Mouse (Mus musculus): ENCODE measurements around the gene Clasp1. TPM values are rescaled to one million over a fixed set of nuclear protein-coding genes. Genes with fewer than 3 reads are reported as not detected.

Clasp1 gene
- polyA plus RNA-seq, 1 experiment from 2014 or later = 97.6 TPM

- 95% methylated on average over 9 of the region's 9 CpGs for WGBS
Observed at GRCm38 (mm10) chr1:118494551-118494950, 105.7 kb downstream of the Clasp1 start.

GRCm38 (mm10) chr1:118498311-118498710 is 109.5 kb downstream of the Clasp1 start:
- Histone ChIP-seq H3K9me3 (no peaks in the 10 kb centered on the region), H3K4me3 (no peak overlapping the region), H3K4me1 (replicated peaks) (no peaks in the 10 kb centered on the region), H3K27me3 (ENCODE audit: insufficient read depth, poor library complexity, severe bottlenecking) (no peaks in the 10 kb centered on the region), H3K36me3 (peaks cover 60% of the 10 kb centered on the region), H3K27ac (no peak overlapping the region)
- 78% methylated on average over 5 of the region's 5 CpGs for WGBS
- DNase-seq (ENCODE audit: low spot score) = peak; percentile 76

More at GRCm38 (mm10) chr1:118494551-118494950, 105.7 kb downstream of the Clasp1 start:
- Histone ChIP-seq H3K27ac (no peak overlapping the region), H3K9me3 (no peaks in the 10 kb centered on the region), H3K4me3 (no peak overlapping the region), H3K27me3 (ENCODE audit: insufficient read depth, poor library complexity, severe bottlenecking) (no peaks in the 10 kb centered on the region), H3K36me3 (peaks cover 27% of the 10 kb centered on the region), H3K4me1 (replicated peaks) (no peaks in the 10 kb centered on the region)
- DNase-seq (ENCODE audit: low spot score) = no peak

- H3K4me3 ChIP-seq = no peak overlapping the region
- WGBS = 94% methylated on average over 11 of the region's 11 CpGs
Observed at GRCm38 (mm10) chr1:118500606-118501005, 111.7 kb downstream of the Clasp1 start.

DNA sequence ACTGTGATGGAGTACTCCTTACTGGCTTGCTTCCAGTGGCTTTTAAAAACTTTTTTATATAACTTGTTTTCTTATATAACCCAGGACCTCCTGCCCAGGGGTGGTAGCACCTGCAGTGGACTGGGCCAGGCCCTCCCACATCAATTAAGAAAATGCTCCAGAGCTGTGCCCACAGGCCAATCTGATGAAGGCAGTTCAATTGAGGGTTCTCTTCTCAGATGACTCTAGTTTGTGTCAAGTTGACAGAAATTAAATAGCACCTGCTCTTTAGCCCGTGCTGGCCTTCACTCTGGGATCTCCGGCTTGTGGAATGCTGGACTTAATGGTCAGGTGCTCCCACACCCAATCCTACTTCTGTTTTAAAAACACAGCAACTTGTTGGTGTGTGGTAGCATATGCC is 112.8 kb downstream of the Clasp1 start:
- Histone ChIP-seq H3K36me3 (peaks cover 94% of the 10 kb centered on the region), H3K9me3 (no peaks in the 10 kb centered on the region), H3K4me1 (replicated peaks) (no peaks in the 10 kb centered on the region), H3K27me3 (ENCODE audit: insufficient read depth, poor library complexity, severe bottlenecking) (no peaks in the 10 kb centered on the region), H3K27ac (no peak overlapping the region), H3K4me3 (no peak overlapping the region)
- WGBS = 94% methylated on average over 2 of the region's 2 CpGs
- DNase-seq (ENCODE audit: low spot score) = no peak

More at GRCm38 (mm10) chr1:118500606-118501005, 111.7 kb downstream of the Clasp1 start:
- no peak for DNase-seq (ENCODE audit: low spot score)
- Histone ChIP-seq H3K9me3 (no peaks in the 10 kb centered on the region), H3K4me1 (replicated peaks) (no peaks in the 10 kb centered on the region), H3K27ac (no peak overlapping the region), H3K27me3 (ENCODE audit: insufficient read depth, poor library complexity, severe bottlenecking) (no peaks in the 10 kb centered on the region), H3K36me3 (peaks cover 83% of the 10 kb centered on the region)

DNA sequence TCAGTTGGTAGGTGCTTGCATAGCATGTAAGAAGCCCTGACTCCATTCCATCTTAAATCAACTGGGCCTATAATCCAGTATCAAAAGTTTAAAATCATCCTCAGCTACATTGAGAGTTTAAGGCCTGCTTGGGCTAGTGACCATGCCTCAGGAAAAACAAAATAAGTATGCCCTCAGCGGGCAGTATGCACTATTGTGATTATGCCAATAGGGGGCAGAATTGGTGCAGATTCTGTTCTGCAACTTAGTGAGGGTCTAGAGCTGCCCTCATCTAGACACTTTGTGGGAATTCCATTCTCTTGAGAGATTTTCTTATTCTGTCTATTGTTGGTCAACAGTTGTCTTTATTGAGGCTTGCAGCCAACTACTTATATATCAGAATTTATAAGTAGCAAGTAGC is 116.9 kb downstream of the Clasp1 start:
- no peaks in the 10 kb centered on the region for H3K4me1 ChIP-seq (replicated peaks)
- 87% methylated on average over 1 of the region's 1 CpGs for WGBS
- H3K4me3 ChIP-seq = no peak overlapping the region
- no peaks in the 10 kb centered on the region for H3K27me3 ChIP-seq (ENCODE audit: insufficient read depth, poor library complexity, severe bottlenecking)
- DNase-seq (ENCODE audit: low spot score) = no peak
- no peak overlapping the region for H3K27ac ChIP-seq
- H3K36me3 ChIP-seq = peaks cover 100% of the 10 kb centered on the region
- H3K9me3 ChIP-seq = no peaks in the 10 kb centered on the region

- Histone ChIP-seq H3K36me3 (peaks cover 100% of the 10 kb centered on the region), H3K4me3 (no peak overlapping the region), H3K27me3 (ENCODE audit: insufficient read depth, poor library complexity, severe bottlenecking) (no peaks in the 10 kb centered on the region), H3K27ac (no peak overlapping the region), H3K9me3 (no peaks in the 10 kb centered on the region), H3K4me1 (replicated peaks) (no peaks in the 10 kb centered on the region)
- WGBS = 93% methylated on average over 3 of the region's 3 CpGs
- DNase-seq (ENCODE audit: low spot score) = no peak
Observed at GRCm38 (mm10) chr1:118510996-118511395, 122.1 kb downstream of the Clasp1 start.

GRCm38 (mm10) chr1:118511738-118512530 is 123.1 kb downstream of the Clasp1 start:
- Histone ChIP-seq H3K27me3 (ENCODE audit: insufficient read depth, poor library complexity, severe bottlenecking) (no peaks in the 10 kb centered on the region), H3K27ac (no peak overlapping the region), H3K9me3 (no peaks in the 10 kb centered on the region), H3K4me1 (replicated peaks) (no peaks in the 10 kb centered on the region), H3K4me3 (no peak overlapping the region), H3K36me3 (peaks cover 100% of the 10 kb centered on the region)
- whole genome bisulfite sequencing = 90% methylated on average over 8 of the region's 8 CpGs
- DNase-seq (ENCODE audit: low spot score) = no peak

DNA sequence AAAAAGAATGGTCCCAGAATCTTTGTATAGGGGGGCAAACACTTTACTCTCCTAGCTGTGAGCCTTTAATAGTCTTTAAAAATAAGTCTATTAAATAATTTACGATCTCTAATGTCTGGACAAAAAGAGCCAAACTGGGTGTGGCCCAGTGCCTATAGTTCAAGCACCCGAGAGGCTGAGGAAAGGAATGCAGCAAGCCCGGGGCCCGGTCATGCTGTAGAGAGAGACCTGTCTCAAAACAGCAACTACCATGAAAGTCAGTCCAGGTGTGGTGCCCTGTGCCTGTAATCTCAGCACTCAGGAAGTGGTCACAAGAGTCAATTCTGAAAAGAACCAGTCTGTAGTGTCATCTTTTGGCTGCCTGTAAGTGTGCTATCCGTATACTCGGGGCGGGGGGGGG is 127.4 kb downstream of the Clasp1 start:
- Histone ChIP-seq H3K27ac (no peak overlapping the region), H3K9me3 (no peaks in the 10 kb centered on the region), H3K36me3 (peaks cover 94% of the 10 kb centered on the region), H3K4me3 (no peak overlapping the region), H3K27me3 (ENCODE audit: insufficient read depth, poor library complexity, severe bottlenecking) (no peaks in the 10 kb centered on the region), H3K4me1 (replicated peaks) (no peaks in the 10 kb centered on the region)
- WGBS = 80% methylated on average over 7 of the region's 7 CpGs
- DNase-seq (ENCODE audit: low spot score) = no peak

GRCm38 (mm10) chr1:118523161-118523560 is 134.3 kb downstream of the Clasp1 start:
- Histone ChIP-seq H3K4me1 (replicated peaks) (no peaks in the 10 kb centered on the region), H3K27me3 (ENCODE audit: insufficient read depth, poor library complexity, severe bottlenecking) (no peaks in the 10 kb centered on the region), H3K27ac (no peak overlapping the region), H3K36me3 (peaks cover 88% of the 10 kb centered on the region), H3K9me3 (no peaks in the 10 kb centered on the region), H3K4me3 (no peak overlapping the region)
- DNase-seq (ENCODE audit: low spot score) = no peak
- WGBS = 86% methylated on average over 6 of the region's 6 CpGs

- Histone ChIP-seq H3K9me3 (no peaks in the 10 kb centered on the region), H3K27ac (no peak overlapping the region), H3K4me1 (replicated peaks) (no peaks in the 10 kb centered on the region), H3K36me3 (peaks cover 88% of the 10 kb centered on the region), H3K27me3 (ENCODE audit: insufficient read depth, poor library complexity, severe bottlenecking) (no peaks in the 10 kb centered on the region), H3K4me3 (no peak overlapping the region)
- no peak for DNase-seq (ENCODE audit: low spot score)
- 94% methylated on average over 9 of the region's 9 CpGs for WGBS
Observed at GRCm38 (mm10) chr1:118525336-118525735, 136.5 kb downstream of the Clasp1 start.

DNA sequence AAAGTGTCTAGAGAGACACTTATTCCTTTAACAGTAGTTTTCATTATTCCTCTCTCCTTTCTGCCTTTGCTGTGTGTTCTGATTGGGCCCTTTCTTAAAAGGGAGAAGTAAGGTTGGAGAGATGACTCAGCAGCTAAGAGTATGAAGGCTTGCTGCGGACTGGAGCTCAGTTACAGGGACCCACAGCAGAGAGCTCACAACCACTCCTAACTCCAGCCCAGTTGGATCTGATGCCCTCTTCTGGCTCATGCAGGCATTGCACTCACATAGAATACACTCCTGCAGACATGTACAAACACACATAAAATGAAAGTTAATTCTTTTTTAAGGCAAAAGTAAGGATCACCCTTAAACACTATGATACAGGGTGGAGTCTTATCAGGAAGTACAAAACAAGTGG is 140.4 kb downstream of the Clasp1 start:
- H3K27ac ChIP-seq = no peak overlapping the region
- H3K4me3 ChIP-seq = no peak overlapping the region
- peaks cover 99% of the 10 kb centered on the region for H3K36me3 ChIP-seq
- WGBS = 100% methylated on average over 1 of the region's 1 CpGs
- H3K4me1 ChIP-seq (replicated peaks) = no peaks in the 10 kb centered on the region
- no peaks in the 10 kb centered on the region for H3K27me3 ChIP-seq (ENCODE audit: insufficient read depth, poor library complexity, severe bottlenecking)
- DNase-seq (ENCODE audit: low spot score) = no peak
- no peaks in the 10 kb centered on the region for H3K9me3 ChIP-seq

GRCm38 (mm10) chr1:118531259-118531658 is 142.4 kb downstream of the Clasp1 start:
- DNase-seq (ENCODE audit: low spot score) = no peak
- 96% methylated on average over 3 of the region's 3 CpGs for WGBS
- peaks cover 100% of the 10 kb centered on the region for H3K36me3 ChIP-seq

GRCm38 (mm10) chr1:118536021-118536420 is 147.2 kb downstream of the Clasp1 start:
- H3K27ac ChIP-seq = no peak overlapping the region
- no peaks in the 10 kb centered on the region for H3K9me3 ChIP-seq
- WGBS = 94% methylated on average over 15 of the region's 15 CpGs
- no peak overlapping the region for H3K4me3 ChIP-seq
- H3K4me1 ChIP-seq (replicated peaks) = no peaks in the 10 kb centered on the region
- no peak for DNase-seq (ENCODE audit: low spot score)
- peaks cover 90% of the 10 kb centered on the region for H3K36me3 ChIP-seq
- no peaks in the 10 kb centered on the region for H3K27me3 ChIP-seq (ENCODE audit: insufficient read depth, poor library complexity, severe bottlenecking)

More at GRCm38 (mm10) chr1:118531259-118531658, 142.4 kb downstream of the Clasp1 start:
- no peaks in the 10 kb centered on the region for H3K9me3 ChIP-seq
- no peaks in the 10 kb centered on the region for H3K27me3 ChIP-seq (ENCODE audit: insufficient read depth, poor library complexity, severe bottlenecking)
- no peaks in the 10 kb centered on the region for H3K4me1 ChIP-seq (replicated peaks)
- no peak overlapping the region for H3K27ac ChIP-seq
- no peak overlapping the region for H3K4me3 ChIP-seq

All from hindbrain, embryonic 10.5 days (tissue).